Mouse (Mus musculus) embryonic facial prominence, embryonic 13.5 days (tissue): ENCODE results near the gene Mapk6. TPM values are rescaled to one million over a fixed set of nuclear protein-coding genes. Genes with fewer than 3 reads are reported as not detected.

Source experiments
- ATAC-seq: fragments of 200-750 bp; cut with Nextera tagmentation; 2 replicates; pipeline ENCODE4 v1.8.0; 2017; ENCODE audit warnings: low read depth; ENCODE audit not compliant: insufficient number of reproducible peaks, insufficient read depth, low FRiP score, low TSS enrichment
- H3K27ac ChIP-seq: fragments of 300-500 bp; sonication (generic); 2 replicates; pipeline ENCODE4 v1.5.1; 2015; ENCODE audit warnings: moderate library complexity, mild to moderate bottlenecking, inconsistent platforms
- H3K27me3 ChIP-seq: fragments of 300-500 bp; sonication (generic); 2 replicates; pipeline ENCODE4 v1.6.1; 2015; ENCODE audit warnings: mild to moderate bottlenecking, inconsistent platforms
- H3K36me3 ChIP-seq: fragments of 300-500 bp; sonication (generic); 2 replicates; pipeline ENCODE4 v1.6.1; 2015; ENCODE audit warnings: mild to moderate bottlenecking, inconsistent platforms
- H3K4me1 ChIP-seq: fragments of 300-500 bp; sonication (generic); 2 replicates; pipeline ENCODE4 v1.6.1; 2015; ENCODE audit warnings: inconsistent platforms
- H3K4me2 ChIP-seq: fragments of 300-500 bp; sonication (generic); 2 replicates; pipeline ENCODE4 v1.6.1; 2015; ENCODE audit warnings: moderate library complexity, mild to moderate bottlenecking, inconsistent platforms
- H3K4me3 ChIP-seq: fragments of 300-500 bp; sonication (generic); 2 replicates; pipeline ENCODE4 v1.5.1; 2015; ENCODE audit warnings: mild to moderate bottlenecking, inconsistent platforms
- H3K9ac ChIP-seq: fragments of 300-500 bp; sonication (generic); 2 replicates; pipeline ENCODE4 v1.6.1; 2015; ENCODE audit warnings: mild to moderate bottlenecking, inconsistent platforms
- H3K9me3 ChIP-seq: fragments of 300-500 bp; sonication (generic); 2 replicates; pipeline ENCODE4 v1.6.1; 2016; ENCODE audit warnings: inconsistent platforms
- WGBS: fragments of 180-500 bp; shearing (Covaris S2); methylation state at CpG from one replicate; pipeline ENCODE4 v1.1.7; 2015; ENCODE audit warnings: mixed read lengths; 5-methylcytosine and 5-hydroxymethylcytosine counted together
- polyA plus RNA-seq: library from polyadenylated mRNA; unstranded; fragments of >200 nt; fragmentation: Nextera tagmentation; extraction: Ambion mirVana; gene quantifications from 2 replicates; pipeline ENCODE4 v1.2.1, GENCODE M21; 2015

Mapk6 gene
- polyA plus RNA-seq, 1 experiment from 2014 or later = 79.4 TPM

DNA sequence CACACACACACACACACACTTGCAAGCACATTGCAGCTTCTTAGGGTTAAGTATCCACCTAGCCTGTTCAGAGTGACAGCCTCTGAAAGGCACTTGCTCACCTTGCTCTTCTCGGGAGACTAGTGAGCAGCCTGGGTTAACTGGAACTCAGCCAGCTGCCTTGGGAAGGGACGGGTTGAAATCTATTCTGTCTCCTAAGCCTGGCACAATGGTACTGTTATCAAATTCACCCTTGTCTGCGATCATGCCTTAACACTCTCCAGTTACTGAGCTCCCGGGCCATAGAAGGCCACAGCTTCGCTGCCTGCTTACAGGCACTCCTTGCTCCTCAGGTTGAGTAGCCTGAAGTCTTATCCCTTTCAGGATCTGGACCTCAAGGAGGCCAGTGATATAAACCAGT is 9.2 kb downstream of the Mapk6 start:
- no peaks in the 10 kb centered on the region for H3K9me3 ChIP-seq
- H3K4me1 ChIP-seq = peaks cover 27% of the 10 kb centered on the region
- no peaks in the 10 kb centered on the region for H3K27me3 ChIP-seq
- H3K4me2 ChIP-seq = no peak overlapping the region
- no peak overlapping the region for H3K4me3 ChIP-seq
- no peak overlapping the region for H3K27ac ChIP-seq
- 63% methylated on average over 5 of the region's 5 CpGs for WGBS
- ATAC-seq = no peak
- H3K9ac ChIP-seq = no peak overlapping the region
- H3K36me3 ChIP-seq = peaks cover 33% of the 10 kb centered on the region

DNA sequence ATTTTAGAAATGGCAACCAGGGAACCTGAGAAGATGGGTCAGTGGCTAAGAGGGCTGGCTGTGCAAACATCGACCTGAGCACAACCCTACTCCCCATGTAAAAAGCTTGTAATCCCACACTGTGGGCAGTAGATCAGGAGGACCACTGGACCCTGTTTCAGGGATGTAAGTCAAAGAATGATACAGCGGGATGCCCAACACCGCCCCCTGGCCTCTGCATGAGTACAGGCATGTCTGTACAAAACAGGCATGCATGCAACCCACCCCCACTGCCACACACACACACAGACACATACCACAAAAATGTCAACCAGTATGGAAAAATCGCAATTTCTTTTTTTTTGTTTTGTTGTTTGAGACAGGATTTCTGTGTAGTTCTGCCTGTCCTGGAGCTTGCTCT is 10.7 kb downstream of the Mapk6 start:
- Histone ChIP-seq H3K27me3 (no peaks in the 10 kb centered on the region), H3K9ac (no peak overlapping the region), H3K36me3 (peaks cover 48% of the 10 kb centered on the region), H3K27ac (no peak overlapping the region), H3K4me3 (no peak overlapping the region), H3K4me1 (peaks cover 19% of the 10 kb centered on the region), H3K9me3 (no peaks in the 10 kb centered on the region), H3K4me2 (no peak overlapping the region)
- 85% methylated on average over 4 of the region's 4 CpGs for WGBS
- ATAC-seq = no peak

- Histone ChIP-seq H3K27ac (no peak overlapping the region), H3K9ac (no peak overlapping the region), H3K4me2 (no peak overlapping the region), H3K36me3 (peaks cover 77% of the 10 kb centered on the region), H3K4me1 (no peaks in the 10 kb centered on the region), H3K9me3 (no peaks in the 10 kb centered on the region), H3K27me3 (no peaks in the 10 kb centered on the region), H3K4me3 (no peak overlapping the region)
- 90% methylated on average over 6 of the region's 6 CpGs for whole genome bisulfite sequencing
- no peak for ATAC-seq
These were observed 13.8 kb downstream of the Mapk6 start for GRCm38 (mm10) chr9:75395971-75396370.

- Histone ChIP-seq H3K9me3 (no peaks in the 10 kb centered on the region), H3K4me1 (no peaks in the 10 kb centered on the region), H3K4me2 (no peak overlapping the region), H3K27ac (no peak overlapping the region), H3K36me3 (peaks cover 92% of the 10 kb centered on the region), H3K4me3 (no peak overlapping the region), H3K27me3 (no peaks in the 10 kb centered on the region), H3K9ac (no peak overlapping the region)
- no peak for ATAC-seq
- WGBS = 87% methylated on average over 12 of the region's 12 CpGs
These were observed 16.6 kb downstream of the Mapk6 start for GRCm38 (mm10) chr9:75393251-75393650.

GRCm38 (mm10) chr9:75385218-75385974 is 24.4 kb downstream of the Mapk6 start:
- Histone ChIP-seq H3K4me1 (no peaks in the 10 kb centered on the region), H3K9ac (no peak overlapping the region), H3K27ac (no peak overlapping the region; the same call in 1 of the 2 replicates), H3K4me2 (no peak overlapping the region), H3K27me3 (no peaks in the 10 kb centered on the region), H3K4me3 (no peak overlapping the region), H3K9me3 (no peaks in the 10 kb centered on the region), H3K36me3 (peaks cover 47% of the 10 kb centered on the region)
- 82% methylated on average over 9 of the region's 9 CpGs for WGBS
- ATAC-seq = no peak

GRCm38 (mm10) chr9:75384337-75384962 is 25.4 kb downstream of the Mapk6 start:
- H3K27ac ChIP-seq = no peak overlapping the region
- WGBS = 88% methylated on average over 3 of the region's 3 CpGs
- no peaks in the 10 kb centered on the region for H3K4me1 ChIP-seq
- H3K9me3 ChIP-seq = no peaks in the 10 kb centered on the region
- H3K9ac ChIP-seq = no peak overlapping the region
- H3K36me3 ChIP-seq = peaks cover 40% of the 10 kb centered on the region
- H3K4me2 ChIP-seq = no peak overlapping the region
- H3K4me3 ChIP-seq = no peak overlapping the region
- no peaks in the 10 kb centered on the region for H3K27me3 ChIP-seq
- ATAC-seq = no peak

DNA sequence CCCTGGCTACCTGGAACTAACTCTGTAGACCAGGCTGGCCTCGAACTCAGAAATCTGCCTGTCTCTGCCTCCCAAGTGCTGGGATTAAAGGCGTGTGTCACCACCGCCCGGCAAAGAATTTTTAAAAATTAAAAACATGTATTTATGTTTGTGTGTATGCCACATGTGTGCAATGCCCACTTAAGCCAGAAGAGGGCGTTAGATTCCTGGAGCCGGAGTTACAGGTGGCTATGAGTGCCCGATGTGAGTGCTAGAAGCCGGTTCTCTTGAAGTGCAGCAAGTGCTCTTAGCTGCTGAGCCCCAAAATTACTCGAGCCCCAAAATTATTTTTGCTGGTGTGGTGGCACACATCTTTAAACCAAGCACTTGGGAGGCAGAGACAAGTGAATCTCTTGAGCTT is 26.0 kb downstream of the Mapk6 start:
- no peak for ATAC-seq
- 86% methylated on average over 9 of the region's 9 CpGs for WGBS
- Histone ChIP-seq H3K4me1 (no peaks in the 10 kb centered on the region), H3K27ac (no peak overlapping the region), H3K36me3 (peaks cover 33% of the 10 kb centered on the region), H3K9me3 (no peaks in the 10 kb centered on the region), H3K4me2 (no peak overlapping the region), H3K27me3 (no peaks in the 10 kb centered on the region), H3K9ac (no peak overlapping the region), H3K4me3 (no peak overlapping the region)

DNA sequence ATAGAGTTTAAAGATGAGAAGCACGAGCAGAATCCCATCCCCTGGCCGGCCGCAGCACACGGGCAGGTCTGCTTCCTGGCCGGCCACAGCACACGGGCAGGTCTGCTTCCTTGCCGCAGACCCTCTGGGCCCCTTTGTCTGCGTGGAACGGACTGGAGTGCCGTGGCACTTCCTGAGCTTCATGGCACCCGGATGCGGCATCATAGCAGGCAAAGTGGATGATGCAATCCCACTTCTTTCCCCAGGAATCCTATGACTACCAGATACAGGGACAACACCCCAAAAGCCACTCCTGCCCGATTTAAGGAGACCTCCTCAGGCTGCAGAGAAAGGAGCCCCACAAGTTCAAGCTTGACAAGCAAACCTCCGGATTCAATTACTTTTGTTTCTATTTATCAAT is 27.0 kb downstream of the Mapk6 start:
- 89% methylated on average over 14 of the region's 14 CpGs for WGBS
- no peak overlapping the region for H3K4me3 ChIP-seq
- H3K9ac ChIP-seq = no peak overlapping the region
- no peak for ATAC-seq
- H3K27me3 ChIP-seq = no peaks in the 10 kb centered on the region
- peaks cover 27% of the 10 kb centered on the region for H3K36me3 ChIP-seq
- H3K9me3 ChIP-seq = no peaks in the 10 kb centered on the region
- H3K4me1 ChIP-seq = no peaks in the 10 kb centered on the region
- no peak overlapping the region for H3K27ac ChIP-seq
- no peak overlapping the region for H3K4me2 ChIP-seq

DNA sequence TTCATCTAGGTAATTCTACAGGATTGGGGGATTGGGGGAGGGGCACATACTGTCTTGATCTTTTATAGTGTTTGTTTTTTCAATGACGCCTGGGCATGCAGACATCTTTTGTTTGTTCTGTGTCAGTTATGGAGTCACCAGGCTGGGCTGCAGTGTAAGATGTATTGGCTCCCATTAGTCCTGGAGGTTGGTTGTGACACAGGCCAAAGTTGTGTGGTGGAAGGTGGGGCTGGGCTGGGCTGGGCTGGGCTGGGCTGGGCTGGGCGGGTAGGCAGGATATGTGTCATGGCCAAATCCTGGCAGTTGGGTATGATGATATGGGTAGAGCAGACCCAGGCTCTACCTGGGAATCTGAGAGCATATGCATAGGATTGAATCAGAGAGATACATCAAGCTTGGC is 31.0 kb downstream of the Mapk6 start:
- H3K4me3 ChIP-seq = no peak overlapping the region
- 85% methylated on average over 2 of the region's 2 CpGs for WGBS

GRCm38 (mm10) chr9:75376428-75376827 is 33.4 kb downstream of the Mapk6 start:
- H3K36me3 ChIP-seq = no peaks in the 10 kb centered on the region
- H3K4me1 ChIP-seq = no peaks in the 10 kb centered on the region
- H3K27me3 ChIP-seq = no peaks in the 10 kb centered on the region
- no peak overlapping the region for H3K4me2 ChIP-seq
- 71% methylated on average over 1 of the region's 1 CpGs for WGBS
- no peaks in the 10 kb centered on the region for H3K9me3 ChIP-seq
- no peak overlapping the region for H3K27ac ChIP-seq
- no peak for ATAC-seq
- no peak overlapping the region for H3K9ac ChIP-seq
- H3K4me3 ChIP-seq = no peak overlapping the region

More for the DNA sequence above, 31.0 kb downstream of the Mapk6 start:
- H3K4me1 ChIP-seq = no peaks in the 10 kb centered on the region
- H3K4me2 ChIP-seq = no peak overlapping the region
- no peaks in the 10 kb centered on the region for H3K36me3 ChIP-seq
- H3K27ac ChIP-seq = no peak overlapping the region
- H3K9me3 ChIP-seq = no peaks in the 10 kb centered on the region
- ATAC-seq = no peak
- no peak overlapping the region for H3K9ac ChIP-seq
- no peaks in the 10 kb centered on the region for H3K27me3 ChIP-seq

GRCm38 (mm10) chr9:75375606-75376005 is 34.2 kb downstream of the Mapk6 start:
- H3K4me2 ChIP-seq = no peak overlapping the region
- no peaks in the 10 kb centered on the region for H3K9me3 ChIP-seq
- no peak overlapping the region for H3K27ac ChIP-seq
- no peak overlapping the region for H3K9ac ChIP-seq
- no peak overlapping the region for H3K4me3 ChIP-seq
- WGBS = 93% methylated on average over 9 of the region's 9 CpGs
- H3K36me3 ChIP-seq = no peaks in the 10 kb centered on the region
- H3K4me1 ChIP-seq = no peaks in the 10 kb centered on the region
- ATAC-seq = no peak
- H3K27me3 ChIP-seq = no peaks in the 10 kb centered on the region

DNA sequence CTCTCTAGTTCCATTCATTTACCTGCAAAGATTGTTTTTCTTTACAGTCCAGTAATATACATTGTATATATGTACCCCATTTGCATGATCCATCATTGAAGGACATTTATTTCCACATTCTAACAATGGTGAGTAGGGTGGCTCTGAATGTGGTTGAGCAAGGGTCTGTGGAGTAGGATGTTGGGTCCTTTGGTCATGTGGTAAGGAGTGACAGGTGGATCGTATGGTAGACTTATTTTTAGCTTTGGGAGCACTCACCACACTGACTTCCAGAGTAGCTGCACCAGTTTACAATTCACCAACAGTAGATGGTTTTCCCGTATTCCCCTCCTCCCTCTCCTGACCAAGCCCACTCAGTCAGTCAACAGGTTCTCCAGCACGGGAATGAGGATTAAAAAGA is 41.0 kb downstream of the Mapk6 start:
- no peaks in the 10 kb centered on the region for H3K36me3 ChIP-seq
- no peak for ATAC-seq
- H3K27me3 ChIP-seq = no peaks in the 10 kb centered on the region
- no peaks in the 10 kb centered on the region for H3K4me1 ChIP-seq
- no peaks in the 10 kb centered on the region for H3K9me3 ChIP-seq
- no peak overlapping the region for H3K9ac ChIP-seq
- 74% methylated on average over 3 of the region's 3 CpGs for WGBS
- no peak overlapping the region for H3K4me2 ChIP-seq
- no peak overlapping the region for H3K4me3 ChIP-seq
- H3K27ac ChIP-seq = no peak overlapping the region
